Mouse (Mus musculus): ENCODE data around the gene Tmc3. TPM values are rescaled to one million over a fixed set of nuclear protein-coding genes. Genes with fewer than 3 reads are reported as not detected.
A peak's percentile ranks its signal among the peaks of the same experiment; 100 is the strongest.

Gene Tmc3
- polyA plus RNA-seq, 1 experiment from 2014 or later: 1.0 TPM

DNA sequence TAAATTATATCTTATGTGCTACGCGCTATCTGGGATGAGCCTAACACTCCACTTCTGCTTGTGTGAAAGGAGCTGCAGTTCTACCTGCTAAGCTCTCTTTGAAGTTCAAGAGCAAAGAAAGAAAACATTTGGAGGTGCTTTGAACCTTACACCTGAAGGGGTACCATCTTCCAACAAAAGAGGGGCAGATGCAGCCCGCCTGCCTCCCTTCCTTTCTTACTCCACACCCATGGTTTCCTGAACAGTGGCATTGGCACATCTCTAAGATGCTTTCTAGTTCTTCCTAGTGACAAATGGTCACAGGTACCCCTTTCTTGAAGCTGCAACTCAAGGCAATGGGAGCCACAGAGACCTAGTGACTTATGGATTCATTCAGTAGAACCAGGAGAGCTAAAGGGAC is 77.0 kb downstream of the Tmc3 start:
- ATAC-seq (ENCODE audit: insufficient number of reproducible peaks, insufficient read depth, low FRiP score, low TSS enrichment, low read depth): no peak
- Histone ChIP-seq H3K9me3 (no peaks in the 10 kb centered on the region), H3K4me2 (no peak overlapping the region), H3K4me3 (no peak overlapping the region), H3K36me3 (no peaks in the 10 kb centered on the region), H3K27ac (no peak overlapping the region), H3K27me3 (no peaks in the 10 kb centered on the region), H3K4me1 (no peaks in the 10 kb centered on the region), H3K9ac (no peak overlapping the region)
- 96% methylated on average over 3 of the region's 3 CpGs for WGBS

DNA sequence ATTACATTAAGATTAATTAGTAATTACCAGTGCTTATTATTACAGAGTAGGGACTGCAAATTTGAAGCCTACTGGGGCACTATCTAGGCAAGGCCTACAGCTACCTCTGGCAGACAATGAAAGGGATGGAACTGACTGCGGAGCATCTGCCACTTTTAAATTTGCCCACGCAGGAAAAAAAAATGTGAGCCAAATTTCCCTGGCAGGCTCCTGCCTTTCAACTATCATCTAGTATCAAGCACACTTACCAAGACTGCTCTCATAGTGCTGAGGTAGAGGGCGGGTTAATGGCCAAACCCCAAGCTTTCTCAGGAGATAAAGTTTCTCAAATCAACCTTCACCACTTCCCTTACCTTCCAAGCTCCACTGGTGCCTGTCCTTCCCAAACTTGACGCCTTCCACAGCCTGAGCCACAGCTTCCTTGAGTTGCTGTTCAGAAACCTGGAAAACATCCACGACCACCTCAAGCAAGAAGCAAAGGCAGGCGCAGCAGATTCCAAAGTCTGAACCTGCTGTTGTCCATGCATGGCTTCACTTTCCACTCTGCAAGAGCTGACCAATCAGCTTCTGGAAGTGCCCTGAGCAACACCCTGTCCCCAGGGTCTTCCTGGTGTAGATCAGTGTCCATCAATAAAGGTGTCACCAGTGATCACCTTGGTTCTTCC is 78.1 kb downstream of the Tmc3 start:
- H3K4me3 ChIP-seq: no peak overlapping the region
- no peaks in the 10 kb centered on the region for H3K36me3 ChIP-seq
- no peak overlapping the region for H3K4me2 ChIP-seq
- no peaks in the 10 kb centered on the region for H3K27me3 ChIP-seq
- H3K9ac ChIP-seq: no peak overlapping the region
- no peak for ATAC-seq (ENCODE audit: insufficient number of reproducible peaks, insufficient read depth, low FRiP score, low TSS enrichment, low read depth)
- no peak overlapping the region for H3K27ac ChIP-seq
- 82% methylated on average over 6 of the region's 6 CpGs for WGBS
- H3K9me3 ChIP-seq: no peaks in the 10 kb centered on the region
- no peaks in the 10 kb centered on the region for H3K4me1 ChIP-seq

DNA sequence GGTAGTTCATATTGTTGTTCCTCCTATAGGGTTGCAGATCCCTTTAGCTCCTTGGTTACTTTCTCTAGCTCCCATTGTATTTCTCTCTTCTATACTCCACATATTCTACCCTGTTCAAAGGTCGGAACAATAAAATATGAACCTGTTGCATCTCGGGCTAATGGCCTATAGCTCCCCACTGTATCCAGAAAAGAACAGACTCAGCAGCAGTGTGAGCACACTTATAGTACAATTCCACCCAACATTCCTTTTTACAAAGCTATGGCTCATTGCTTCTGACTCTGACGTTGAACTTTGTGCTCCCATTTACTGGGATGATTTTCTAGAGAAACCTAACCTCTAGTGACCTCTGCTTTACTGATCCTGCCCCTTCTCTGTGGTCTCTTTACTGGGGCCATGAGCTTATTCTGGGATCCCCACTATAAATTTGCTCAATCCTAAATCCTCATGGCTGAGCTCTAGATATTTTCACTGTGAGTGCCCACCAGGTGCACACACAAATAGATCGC is 81.4 kb downstream of the Tmc3 start:
- Histone ChIP-seq H3K9me3 (no peaks in the 10 kb centered on the region), H3K4me2 (no peak overlapping the region), H3K27ac (no peak overlapping the region), H3K36me3 (no peaks in the 10 kb centered on the region), H3K9ac (no peak overlapping the region), H3K4me1 (0 out of 2 replicates have a peak, but pooled peaks cover 4% of the 10 kb centered on the region), H3K4me3 (no peak overlapping the region), H3K27me3 (no peaks in the 10 kb centered on the region)
- ATAC-seq (ENCODE audit: insufficient number of reproducible peaks, insufficient read depth, low FRiP score, low TSS enrichment, low read depth): no peak
- 83% methylated on average over 4 of the region's 4 CpGs for WGBS

DNA sequence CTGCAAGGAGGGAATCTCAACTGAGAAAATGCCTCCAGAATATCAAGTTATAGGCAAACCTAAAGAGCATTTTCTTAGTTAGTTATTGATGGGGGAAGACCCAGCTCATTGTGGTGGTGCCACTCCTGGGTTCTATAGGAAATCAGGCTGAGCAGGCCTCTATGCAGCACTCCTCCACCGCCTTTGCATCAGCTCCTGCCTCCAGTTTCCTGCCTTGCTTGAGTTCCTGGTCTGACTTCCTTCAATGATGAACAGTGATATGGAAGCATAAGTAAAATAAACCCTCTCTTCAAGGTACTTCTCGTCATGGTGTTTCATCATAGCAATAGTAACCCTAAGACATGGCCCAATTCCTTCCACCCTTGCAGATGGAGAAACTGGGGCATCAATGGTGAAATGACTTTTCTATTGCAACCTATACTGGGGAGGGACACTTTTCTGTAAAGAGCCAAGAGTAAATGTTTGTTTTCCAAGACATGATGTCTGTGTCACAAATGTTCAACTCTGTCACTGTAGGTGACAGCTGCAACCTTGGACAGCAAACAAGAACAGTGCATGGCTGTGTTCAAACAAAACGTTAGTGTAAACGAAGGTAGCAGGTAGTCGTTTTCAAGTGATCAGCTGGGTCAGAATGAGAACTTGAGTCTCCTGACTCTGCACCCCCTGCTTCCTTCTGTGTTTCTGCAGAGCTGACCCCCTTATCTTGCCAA is 83.4 kb downstream of the Tmc3 start:
- Histone ChIP-seq H3K4me2 (no peak overlapping the region), H3K9me3 (no peaks in the 10 kb centered on the region), H3K4me1 (0 out of 2 replicates have a peak, but pooled peaks cover 4% of the 10 kb centered on the region), H3K27ac (no peak overlapping the region), H3K9ac (no peak overlapping the region), H3K4me3 (no peak overlapping the region), H3K27me3 (no peaks in the 10 kb centered on the region), H3K36me3 (no peaks in the 10 kb centered on the region)
- ATAC-seq (ENCODE audit: insufficient number of reproducible peaks, insufficient read depth, low FRiP score, low TSS enrichment, low read depth): no peak
- WGBS: 84% methylated on average over 5 of the region's 5 CpGs

DNA sequence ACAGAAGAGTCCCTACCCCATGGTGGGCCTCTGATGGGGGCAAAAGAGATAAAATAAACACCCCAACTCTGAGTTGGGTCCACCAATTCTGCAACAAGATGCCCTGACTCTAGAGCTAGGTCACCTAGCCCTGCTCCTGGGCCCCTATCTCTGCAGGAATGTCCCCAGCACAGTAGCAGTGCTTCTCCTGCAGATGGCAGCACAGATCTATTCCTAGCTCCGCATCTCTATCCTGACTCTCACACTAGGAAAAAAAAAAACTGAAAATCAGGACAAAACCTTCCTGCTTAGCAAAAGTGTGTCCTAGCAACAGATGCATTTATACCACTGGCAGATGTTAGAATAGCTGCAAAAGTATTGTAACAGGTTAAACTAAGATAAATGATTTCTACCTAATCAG is 84.0 kb downstream of the Tmc3 start:
- no peak overlapping the region for H3K4me2 ChIP-seq
- 0 out of 2 replicates have a peak overlapping the region, but pooled peaks have one; percentile 36 for H3K9ac ChIP-seq
- H3K9me3 ChIP-seq: no peaks in the 10 kb centered on the region
- no peaks in the 10 kb centered on the region for H3K36me3 ChIP-seq
- no peak for ATAC-seq (ENCODE audit: insufficient number of reproducible peaks, insufficient read depth, low FRiP score, low TSS enrichment, low read depth)
- H3K4me3 ChIP-seq: no peak overlapping the region
- 8% methylated on average over 1 of the region's 1 CpGs for WGBS
- H3K27me3 ChIP-seq: no peaks in the 10 kb centered on the region
- H3K4me1 ChIP-seq: 0 out of 2 replicates have a peak, but pooled peaks cover 4% of the 10 kb centered on the region
- no peak overlapping the region for H3K27ac ChIP-seq

DNA sequence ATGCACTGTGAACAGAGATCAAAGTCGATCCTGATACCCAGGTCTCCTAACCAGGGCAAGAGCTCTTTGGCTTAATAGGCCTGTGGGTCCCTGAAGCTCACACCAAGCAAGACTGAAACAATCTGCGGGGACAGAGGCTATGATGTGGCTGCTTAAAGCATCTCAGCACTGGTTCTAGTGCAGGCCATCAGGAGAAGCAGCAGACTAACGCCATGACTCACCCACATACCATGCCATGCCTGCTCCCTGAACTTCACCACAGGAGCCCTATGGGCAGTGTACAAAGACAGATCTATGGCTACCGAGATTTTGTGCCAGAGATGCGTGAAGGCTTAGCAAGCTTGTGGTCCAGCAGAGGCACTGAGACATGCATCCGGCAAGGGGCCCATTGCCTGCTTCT is 86.8 kb downstream of the Tmc3 start:
- Histone ChIP-seq H3K4me1 (0 out of 2 replicates have a peak, but pooled peaks cover 4% of the 10 kb centered on the region), H3K4me2 (no peak overlapping the region), H3K4me3 (no peak overlapping the region), H3K9ac (no peak overlapping the region), H3K27ac (no peak overlapping the region), H3K9me3 (no peaks in the 10 kb centered on the region), H3K36me3 (no peaks in the 10 kb centered on the region), H3K27me3 (no peaks in the 10 kb centered on the region)
- WGBS: 85% methylated on average over 6 of the region's 6 CpGs
- ATAC-seq (ENCODE audit: insufficient number of reproducible peaks, insufficient read depth, low FRiP score, low TSS enrichment, low read depth): no peak

Other genes with a start within 250 kb of the Tmc3 start
- 29.2 and 31.0 TPM in 2 replicates for gene Stard5, start 47.0 kb downstream of the Tmc3 start, polyA plus RNA-seq (2015; fragmentation: Nextera tagmentation; extraction: Ambion mirVana)
- 4.7 and 4.9 TPM in 2 replicates for gene Il16, start 160.8 kb downstream of the Tmc3 start, polyA plus RNA-seq (2015; fragmentation: Nextera tagmentation; extraction: Ambion mirVana)
- gene Cfap161, start 210.0 kb downstream of the Tmc3 start, polyA plus RNA-seq (2015; fragmentation: Nextera tagmentation; extraction: Ambion mirVana): 0.39 and 0.41 TPM in 2 replicates

All from embryonic facial prominence, embryonic 13.5 days (tissue).